Mouse (Mus musculus) MEL (cell line): ENCODE results near the gene Ubiad1.

ENCODE experiments used
- CTCF ChIP-seq, 3 experiments: IDR thresholded peaks in 2 of 3; conservative IDR thresholded peaks in 1 of 3; 2 replicates each; pipeline ENCODE4 v1.5.1; 2011 to 2012; ENCODE audit warnings: low read length in 3 of 3, low read depth in 2 of 3, mild to moderate bottlenecking in 2 of 3, improper control_type of control experiment in 1 of 3, inconsistent platforms in 1 of 3, mixed read lengths in 1 of 3, moderate library complexity in 1 of 3; ENCODE audit not compliant: control insufficient read depth in 1 of 3, insufficient read depth in 1 of 3, poor library complexity in 1 of 3, severe bottlenecking in 1 of 3
- GATA1 ChIP-seq: IDR thresholded peaks from 2 replicates; pipeline ENCODE4 v1.6.1; 2011; ENCODE audit warnings: low read depth, low read length, improper control_type of control experiment
- POLR2A ChIP-seq, 2 experiments: IDR thresholded peaks; 2 replicates each; pipeline ENCODE4 v1.6.1; 2011 to 2012; ENCODE audit warnings: low read length in 2 of 2, mild to moderate bottlenecking in 2 of 2, control low read depth in 1 of 2, improper control_type of control experiment in 1 of 2, low read depth in 1 of 2, moderate library complexity in 1 of 2; ENCODE audit not compliant: control insufficient read depth in 1 of 2, insufficient read depth in 1 of 2, poor library complexity in 1 of 2

DNA sequence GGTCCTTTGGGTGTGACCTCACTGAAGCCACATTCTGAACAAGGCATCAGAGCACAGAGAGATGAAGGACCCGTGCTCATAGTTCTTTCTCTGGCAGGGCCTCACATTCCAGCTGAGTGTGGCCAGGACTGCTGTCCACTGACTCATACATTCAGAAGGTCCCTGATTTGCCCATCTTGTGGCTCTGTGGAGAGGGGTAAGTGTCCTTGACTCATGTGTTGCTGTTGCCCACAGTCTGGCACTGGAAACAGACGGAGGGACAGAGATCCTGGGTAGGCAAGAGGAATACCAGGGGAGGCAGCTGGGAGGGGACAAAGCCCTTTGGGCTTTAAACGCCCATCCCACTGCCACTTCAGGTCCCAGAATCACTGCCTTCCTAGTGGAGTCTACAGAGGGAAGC is 9.5 kb downstream of the Ubiad1 start:
- TF ChIP-seq CTCF (IDR thresholded peaks at IDR 0.05 in 2 of 3, conservative IDR thresholded peaks at IDR 0.05 in 1 of 3; ENCODE audit: control insufficient read depth in 1 of 3, insufficient read depth in 1 of 3, low read depth in 2 of 3, low read length in 3 of 3, poor library complexity in 1 of 3, severe bottlenecking in 1 of 3) (no peak), GATA1 (no peak), POLR2A (IDR thresholded peaks at IDR 0.05; ENCODE audit: control insufficient read depth in 1 of 2, insufficient read depth in 1 of 2, low read depth in 1 of 2, low read length in 2 of 2, poor library complexity in 1 of 2) (no peak)
